Mouse (Mus musculus): ENCODE measurements around the gene Kcnip4. TPM values are rescaled to one million over a fixed set of nuclear protein-coding genes. Genes with fewer than 3 reads are reported as not detected.

Kcnip4 gene
- total RNA-seq, 2 experiments from 2014 or later: 2.9 to 3.3 TPM

DNA sequence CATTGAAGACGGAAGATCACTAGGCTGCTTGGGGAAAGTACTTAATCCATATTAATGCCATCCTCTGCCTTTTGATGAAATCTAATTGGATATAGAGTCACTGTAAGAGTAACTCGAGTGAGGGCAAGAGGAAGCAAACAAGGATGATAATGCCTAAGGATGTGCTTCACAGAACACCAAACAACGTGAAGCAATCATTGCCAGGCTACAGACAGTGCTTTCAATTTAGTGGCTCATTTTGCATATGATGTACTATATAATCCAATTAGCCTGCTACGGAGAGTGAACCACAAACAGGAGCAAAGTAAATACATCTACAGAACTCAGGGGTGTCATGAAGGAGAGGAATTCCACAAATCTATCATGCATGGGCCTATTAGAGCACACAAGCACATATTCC, 280.3 kb downstream of the Kcnip4 start:
- DNase-seq: no peak

DNA sequence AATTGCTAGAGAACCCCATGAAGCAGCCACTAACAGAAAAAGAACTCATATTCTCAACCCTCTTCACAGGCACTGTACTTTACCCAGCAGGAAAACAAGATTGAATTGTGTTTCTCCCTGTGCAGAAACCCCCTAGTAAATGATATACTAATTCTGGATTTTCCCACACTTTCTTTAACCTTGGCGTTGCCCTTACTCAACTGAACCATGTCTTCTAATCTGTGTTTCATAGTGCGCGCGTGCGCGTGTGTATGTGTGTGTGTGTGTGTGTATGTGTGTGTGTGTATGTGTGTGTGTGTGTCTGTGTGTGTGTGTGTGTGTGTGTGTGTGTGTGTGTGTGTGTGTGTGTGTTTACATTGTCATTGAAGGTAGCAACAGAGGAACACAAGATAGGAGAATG, 283.0 kb downstream of the Kcnip4 start:
- DNase-seq: no peak

DNA sequence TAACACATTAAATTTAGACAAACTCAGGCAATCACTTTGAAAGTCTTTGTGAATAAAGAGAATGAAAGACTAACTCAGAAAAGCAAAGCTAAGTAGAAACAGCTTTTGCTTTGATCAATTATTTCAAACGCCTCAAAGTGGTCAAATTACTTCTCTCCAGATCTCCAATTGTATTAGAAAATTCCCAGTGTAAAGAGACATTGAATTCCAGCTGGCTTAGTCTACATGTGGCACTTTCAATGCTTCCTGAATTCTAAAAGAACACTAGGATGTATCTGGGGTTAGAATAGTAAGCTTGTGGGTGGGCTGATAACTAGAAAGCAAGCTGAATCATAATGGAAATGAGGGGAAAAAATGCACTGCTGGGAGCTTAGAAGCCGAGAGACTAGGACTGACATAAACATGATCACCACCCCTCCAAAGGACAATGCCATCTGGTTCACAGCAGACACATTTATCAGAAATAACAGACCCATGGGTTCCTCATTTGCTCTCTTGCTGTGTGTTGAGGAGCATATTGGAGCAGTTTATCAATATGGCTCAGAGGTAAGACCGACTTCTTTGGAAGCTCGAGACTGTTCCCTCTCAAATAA, 323.4 kb downstream of the Kcnip4 start:
- DNase-seq: no peak

DNA sequence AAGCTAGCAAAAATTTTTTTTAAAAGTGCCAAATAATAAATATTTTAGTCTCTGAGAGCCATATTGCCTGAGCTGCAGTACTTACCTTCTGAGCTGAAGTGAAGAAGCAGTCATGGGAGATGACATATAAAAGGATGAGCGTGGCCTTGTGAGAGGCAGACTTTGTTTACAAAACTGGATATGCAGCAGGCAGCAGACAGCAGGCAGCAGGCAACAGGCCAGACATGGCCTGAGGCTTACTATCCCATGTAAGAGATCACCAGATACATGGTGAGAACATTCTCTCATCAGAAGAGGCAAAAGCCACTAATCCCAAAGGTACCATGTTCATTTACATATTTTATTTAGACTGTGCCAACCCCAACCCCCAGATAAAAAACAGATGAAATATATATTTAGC, 336.5 kb downstream of the Kcnip4 start:
- no peak for DNase-seq

DNA sequence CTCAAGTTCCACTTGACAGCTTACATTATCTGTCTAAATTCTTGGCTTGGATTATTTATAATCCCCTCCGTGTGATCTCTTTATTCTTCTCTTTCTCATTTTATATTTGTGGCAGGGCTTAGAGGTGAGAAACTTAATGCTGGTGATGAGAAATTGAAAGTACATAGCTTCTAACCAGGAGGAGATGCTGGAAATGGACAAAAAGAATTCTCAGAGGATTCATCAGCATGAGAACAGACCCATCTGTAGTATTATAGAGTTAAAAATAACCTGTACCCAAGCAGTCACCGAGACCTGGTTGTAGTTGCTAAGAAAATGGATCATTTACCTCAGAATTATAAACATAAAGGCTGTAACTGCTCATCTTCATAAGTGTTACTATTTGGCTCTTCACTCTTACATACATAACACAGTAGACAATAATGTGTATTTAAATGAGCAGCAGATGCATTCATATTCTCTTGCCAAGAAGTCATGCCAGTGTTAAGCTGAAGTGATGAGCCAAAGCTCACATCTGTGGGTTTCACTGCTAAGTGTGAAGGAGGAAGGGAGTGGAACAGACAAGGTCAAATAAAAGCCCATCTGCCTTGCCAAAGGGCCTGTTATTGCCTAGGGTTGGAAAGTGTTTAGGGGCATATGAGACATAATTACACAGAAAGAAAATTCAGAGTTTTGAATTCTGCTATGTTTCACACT, 374.4 kb downstream of the Kcnip4 start:
- no peak for DNase-seq

DNA sequence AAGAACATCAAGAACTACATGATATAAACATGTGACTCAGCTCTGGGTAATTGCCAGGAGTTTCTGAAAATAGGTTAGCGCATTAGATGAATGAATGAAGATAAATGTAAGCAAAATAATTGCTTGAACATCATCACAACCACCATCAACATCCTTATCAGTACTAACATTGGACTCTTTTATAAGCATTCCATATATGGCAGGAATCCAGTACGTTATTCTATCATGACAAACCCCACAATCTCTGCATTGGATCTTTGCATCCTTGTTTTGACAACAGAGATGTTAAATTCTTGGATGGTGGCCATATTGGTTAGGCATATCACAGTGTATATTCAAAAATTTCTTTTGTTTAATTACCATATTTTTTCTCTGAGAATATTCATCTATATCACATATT, 375.0 kb downstream of the Kcnip4 start:
- no peak for DNase-seq

DNA sequence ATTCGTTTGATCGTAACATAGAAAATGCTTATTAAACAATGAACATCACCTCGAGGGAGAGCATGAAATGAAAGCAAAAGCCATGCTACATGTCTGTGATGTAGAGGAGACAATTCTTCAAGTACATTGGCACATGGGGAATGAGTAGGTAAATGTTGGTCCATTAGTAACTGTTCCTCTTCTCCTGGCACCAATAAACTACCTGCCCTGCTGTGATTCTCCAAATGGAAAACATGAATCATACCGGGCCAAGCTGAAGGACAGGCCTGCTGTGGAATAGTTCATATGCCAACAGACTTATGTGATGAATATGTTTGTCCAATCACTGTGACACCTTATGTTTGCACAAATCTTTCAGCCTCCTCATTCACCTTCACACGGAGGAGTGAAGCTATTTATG, 429.3 kb downstream of the Kcnip4 start:
- no peak for DNase-seq

DNA sequence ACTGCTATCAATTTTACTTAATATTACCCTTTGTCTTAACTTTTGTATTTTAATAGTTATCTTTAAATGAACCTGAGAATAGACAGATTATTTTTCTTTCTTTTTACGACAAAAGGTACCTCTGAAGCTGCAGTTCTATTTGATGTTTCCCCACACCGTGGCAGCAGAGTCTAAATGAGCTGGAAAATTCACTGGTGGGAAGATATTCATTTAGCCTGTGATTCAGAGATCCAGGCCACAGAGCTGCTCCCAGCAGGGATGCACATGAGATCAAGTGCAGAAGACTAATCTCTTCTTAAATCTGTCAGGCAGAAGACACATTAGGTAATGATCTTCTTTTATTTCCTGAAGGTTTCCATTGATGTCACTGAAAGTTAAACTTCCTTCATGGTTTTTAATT, 429.8 kb downstream of the Kcnip4 start:
- no peak for DNase-seq

DNA sequence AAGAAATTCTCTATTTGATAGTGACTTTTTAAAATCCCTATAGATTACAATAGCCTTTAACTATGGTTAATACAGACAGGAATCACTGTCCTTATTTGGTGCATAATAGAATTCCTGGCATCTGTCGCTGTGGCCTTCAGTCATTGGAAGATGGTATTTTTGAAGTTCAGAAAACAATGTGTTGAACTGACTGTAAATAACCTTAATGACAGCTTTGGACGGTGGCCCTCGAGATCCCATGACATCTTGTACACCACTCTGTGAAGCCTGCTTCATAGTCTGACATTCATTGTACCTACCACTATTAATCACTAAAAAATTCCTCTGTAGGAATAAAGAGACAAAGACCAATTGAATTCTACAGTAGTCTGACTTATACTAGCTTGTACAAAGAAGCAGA, 430.4 kb downstream of the Kcnip4 start:
- DNase-seq: no peak

DNA sequence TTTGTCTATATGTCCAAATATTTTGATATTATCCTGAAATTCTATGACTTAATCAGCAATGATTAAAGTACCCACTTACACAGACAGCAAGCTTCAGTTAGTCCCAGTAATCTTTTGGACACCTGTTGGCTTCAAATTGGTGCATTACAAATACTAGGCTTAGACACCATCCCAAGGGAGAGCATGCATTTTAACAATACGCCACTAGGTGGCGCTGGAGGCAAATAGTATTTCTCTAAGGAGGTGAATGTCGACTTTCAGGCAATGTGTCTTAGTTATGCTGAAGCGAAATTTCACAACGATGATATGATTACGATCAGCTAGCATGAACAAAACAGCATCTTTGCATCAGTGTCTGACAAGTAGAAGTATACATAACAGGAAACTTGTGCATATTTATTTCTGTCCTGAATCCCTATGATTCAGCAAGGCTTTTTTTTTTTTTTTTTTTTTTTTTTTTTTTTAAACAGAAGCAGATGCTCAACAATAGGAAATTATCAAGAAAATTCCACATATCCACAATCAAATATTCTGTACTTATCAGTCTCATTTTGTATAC, 434.5 kb downstream of the Kcnip4 start:
- peak; percentile 88 for DNase-seq

DNA sequence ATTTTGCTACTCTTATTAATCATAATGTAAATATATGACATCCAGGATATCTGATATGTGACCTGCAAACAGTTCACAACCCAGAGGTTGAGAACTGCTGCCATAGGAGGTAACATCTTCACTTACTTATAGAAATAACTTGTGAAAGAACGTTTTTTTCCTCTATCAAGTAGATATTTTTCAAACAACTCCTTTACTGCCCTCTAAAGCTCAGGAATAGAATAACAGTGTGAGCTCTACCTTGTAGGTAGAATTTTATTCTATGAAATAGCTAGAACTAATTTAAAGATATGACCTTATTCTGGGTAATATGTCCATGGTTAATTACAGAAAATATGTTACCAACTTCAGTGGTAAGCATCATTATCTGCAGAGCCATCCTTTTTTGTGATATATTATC, 459.1 kb downstream of the Kcnip4 start:
- DNase-seq: no peak

DNA sequence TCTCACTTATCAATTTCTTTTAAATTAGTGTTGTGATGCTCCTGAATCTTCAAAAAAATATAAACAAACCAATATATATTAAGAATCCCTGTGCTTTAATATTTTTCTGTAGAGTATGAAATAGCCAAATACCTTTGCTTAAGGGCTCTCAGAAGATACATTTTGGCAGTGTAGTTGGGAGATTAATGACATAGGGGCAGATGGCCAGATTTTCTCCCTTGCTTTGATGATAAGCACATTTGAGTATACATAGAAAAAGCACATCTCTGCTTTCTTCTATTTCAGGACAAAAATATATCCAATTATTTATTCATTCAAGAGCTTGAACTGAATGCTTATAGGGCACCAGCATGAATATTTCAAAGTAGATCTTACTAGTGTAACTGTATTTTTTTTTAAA, 465.8 kb downstream of the Kcnip4 start:
- no peak for DNase-seq

DNA sequence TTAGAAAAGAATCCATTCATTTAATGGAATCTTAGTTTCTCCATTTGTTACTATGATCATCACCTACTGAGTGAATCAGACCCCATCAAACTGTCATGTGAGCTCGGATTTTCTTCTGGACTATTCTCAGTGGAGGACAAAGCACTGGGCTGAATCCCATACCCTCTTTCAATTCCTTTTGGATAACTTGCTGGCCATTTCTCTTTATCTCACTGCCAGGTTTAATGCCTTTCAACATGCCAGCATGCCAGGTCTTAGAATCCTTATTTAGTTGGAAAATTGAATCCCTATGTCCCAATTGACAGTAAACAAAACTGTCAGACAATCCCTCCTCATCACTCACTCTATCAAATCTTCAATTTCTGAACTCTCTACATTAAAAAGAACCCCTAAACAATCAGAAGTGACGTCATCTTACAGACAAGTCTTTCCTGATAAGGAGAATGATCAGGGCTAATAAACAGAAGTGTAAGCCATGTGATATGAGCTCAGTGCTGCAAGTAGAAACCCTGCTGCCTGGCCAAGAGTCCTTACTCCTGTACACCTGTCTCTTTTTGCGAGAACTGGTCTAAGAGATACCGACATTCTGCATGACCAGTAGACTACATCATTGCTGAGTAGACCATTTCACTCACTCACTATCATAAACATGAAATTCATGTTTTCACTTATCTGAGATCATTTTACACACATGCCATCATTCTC, 466.9 kb downstream of the Kcnip4 start:
- no peak for DNase-seq

DNA sequence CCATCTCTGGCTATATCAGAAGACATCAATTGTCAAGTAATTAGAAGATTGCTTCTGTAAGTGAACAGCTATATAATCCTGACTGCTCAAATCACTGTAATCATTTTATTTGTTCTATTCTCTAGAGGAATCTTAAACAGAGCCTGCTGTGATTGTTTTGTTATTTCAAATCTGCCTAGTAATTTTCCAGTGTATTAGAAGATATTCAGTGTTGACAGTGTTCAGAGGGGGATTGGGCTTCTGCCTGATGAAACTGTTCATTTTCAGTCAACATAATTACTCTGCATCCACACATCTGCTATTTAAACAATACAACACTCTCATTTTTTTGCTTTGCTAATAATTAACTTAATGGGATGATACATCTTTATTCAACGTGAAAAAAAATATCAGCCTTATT, 476.7 kb downstream of the Kcnip4 start:
- DNase-seq: no peak

DNA sequence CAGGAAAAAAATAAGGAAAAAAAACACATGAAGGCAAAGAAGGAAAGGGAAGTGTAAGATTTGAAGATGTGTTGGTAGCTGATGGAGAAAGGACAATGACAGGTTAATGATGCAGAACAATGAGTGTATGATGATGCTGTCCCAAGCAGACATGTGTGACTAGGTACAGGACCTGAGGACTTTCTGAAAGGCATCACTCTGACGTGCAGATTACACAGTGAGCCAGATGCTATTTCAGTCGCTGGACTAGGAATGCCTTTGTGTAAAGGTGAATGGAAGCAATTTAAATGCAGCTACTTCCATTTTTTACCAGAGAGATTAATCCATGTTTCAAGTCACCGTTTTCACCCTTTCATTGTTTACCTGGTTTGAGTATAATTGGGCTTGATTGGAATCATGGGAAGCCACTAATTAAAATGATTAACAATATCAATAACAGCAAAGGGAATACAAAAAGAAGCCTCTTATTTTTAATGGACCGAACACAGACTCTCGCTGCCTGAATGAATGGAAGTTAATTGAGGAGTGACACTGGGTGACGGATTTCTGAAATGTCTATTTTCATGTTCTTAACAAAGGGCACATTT, 483.4 kb downstream of the Kcnip4 start:
- DNase-seq: no peak

DNA sequence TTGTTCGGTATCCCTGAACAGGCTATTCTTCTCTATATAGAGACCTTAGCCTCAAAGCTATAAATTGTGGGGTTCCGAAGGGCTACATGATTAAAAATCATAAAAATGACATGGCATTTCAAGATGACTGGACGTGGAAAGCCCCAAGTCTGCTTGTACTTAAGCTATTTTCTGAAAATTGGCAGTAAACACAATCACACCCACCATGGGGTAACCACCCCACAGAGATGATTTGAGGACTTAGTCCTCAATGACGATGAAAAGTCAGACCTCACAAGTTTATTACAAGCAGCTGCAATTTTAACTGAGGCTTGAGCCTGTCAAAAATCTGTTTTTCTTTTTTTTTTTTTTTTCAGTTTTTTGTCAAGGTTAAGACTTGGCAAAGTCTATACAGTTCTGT, 527.3 kb downstream of the Kcnip4 start:
- DNase-seq: no peak

DNA sequence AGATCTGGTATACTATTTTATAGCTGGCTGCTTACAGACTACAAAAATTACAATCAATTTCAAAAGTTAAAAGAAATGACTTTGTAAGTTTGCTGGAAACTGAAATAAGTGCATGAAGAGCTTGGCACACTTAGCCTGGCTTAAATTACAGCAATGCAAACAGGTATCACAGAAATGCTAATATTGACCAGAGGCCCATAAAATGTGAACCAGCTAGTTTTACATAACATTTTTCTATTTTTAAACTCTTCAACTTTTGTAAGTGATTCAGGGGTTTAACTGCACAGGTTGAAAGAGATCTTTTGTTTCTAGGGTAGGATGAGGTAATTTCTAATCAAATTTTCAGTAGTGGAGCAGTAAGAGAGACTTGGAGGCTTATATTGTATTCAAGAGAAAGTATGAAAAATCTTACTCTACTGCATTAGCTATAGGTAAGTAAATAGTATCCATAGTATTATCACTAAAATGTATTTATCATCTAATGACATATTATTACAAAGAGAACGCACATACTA, 535.5 kb downstream of the Kcnip4 start:
- no peak for DNase-seq

DNA sequence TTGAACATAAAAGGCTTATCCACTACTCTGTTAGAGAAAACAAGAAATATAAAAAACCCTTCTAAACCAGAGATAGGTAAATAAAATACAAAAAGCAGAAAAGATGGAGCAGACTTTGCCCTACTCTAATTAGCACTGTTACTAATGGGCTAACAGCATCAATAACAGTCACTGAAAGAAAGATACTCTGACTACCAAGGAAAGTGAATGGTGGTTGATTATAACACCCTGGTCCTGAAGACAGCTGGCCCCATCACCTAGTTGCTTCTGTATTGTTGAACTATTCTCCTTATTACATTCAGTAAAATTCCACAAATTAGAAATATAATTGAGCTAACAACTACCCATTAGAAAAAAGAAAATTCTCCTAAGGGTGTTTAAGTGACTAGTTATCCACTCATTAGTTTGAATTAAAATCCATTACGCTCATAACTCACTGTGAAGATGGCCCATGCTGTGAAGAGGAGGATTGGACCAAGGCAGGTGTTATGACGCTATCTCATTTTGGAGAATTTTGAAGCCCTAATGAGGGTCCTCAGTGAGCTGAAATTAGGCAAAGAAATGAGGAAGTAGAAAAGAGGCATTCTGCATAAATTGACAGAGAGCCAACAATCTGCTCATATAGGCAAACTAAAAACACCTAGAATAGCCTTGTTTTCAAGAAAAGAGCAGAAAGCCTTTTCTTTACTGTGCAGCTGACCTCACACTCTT, 582.2 kb downstream of the Kcnip4 start:
- DNase-seq: no peak

DNA sequence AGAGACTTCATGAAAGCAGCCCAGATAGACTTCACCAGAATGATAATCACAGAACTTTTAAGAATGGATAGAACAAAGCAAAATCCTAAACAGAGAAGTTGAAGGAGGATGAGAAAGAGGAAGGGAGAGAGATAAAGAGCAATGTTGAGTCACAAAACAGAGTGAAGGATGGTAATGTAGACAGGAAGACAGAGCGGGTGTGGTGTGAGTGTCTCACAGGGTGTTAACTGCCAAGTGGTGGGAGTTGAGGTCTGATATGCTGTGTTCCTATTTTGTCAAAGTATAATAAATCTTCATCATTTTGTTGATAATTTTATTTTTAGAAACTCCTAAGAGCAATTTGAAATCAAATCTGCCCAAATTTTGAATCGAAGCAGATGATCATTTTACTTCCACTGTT, 592.8 kb downstream of the Kcnip4 start:
- DNase-seq: no peak

DNA sequence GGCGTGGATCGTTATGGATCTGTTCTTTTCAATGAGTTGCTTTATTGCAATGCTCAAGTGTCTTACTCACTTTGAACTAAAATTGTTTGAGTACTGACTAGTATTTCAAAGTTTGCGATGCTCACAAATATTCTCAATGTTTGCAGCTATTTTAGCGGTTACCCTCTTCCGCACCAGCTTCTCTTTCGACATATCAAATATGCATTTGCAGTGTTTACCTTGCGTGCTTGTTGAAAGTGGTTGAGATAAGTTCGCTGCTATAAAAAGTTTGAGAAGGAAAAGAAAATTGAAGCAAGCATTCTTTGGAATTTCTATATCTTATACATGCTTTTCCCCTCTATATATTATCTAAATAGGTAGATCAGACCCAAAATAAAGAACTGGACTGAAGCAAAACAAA, 634.5 kb downstream of the Kcnip4 start:
- DNase-seq: no peak

DNA sequence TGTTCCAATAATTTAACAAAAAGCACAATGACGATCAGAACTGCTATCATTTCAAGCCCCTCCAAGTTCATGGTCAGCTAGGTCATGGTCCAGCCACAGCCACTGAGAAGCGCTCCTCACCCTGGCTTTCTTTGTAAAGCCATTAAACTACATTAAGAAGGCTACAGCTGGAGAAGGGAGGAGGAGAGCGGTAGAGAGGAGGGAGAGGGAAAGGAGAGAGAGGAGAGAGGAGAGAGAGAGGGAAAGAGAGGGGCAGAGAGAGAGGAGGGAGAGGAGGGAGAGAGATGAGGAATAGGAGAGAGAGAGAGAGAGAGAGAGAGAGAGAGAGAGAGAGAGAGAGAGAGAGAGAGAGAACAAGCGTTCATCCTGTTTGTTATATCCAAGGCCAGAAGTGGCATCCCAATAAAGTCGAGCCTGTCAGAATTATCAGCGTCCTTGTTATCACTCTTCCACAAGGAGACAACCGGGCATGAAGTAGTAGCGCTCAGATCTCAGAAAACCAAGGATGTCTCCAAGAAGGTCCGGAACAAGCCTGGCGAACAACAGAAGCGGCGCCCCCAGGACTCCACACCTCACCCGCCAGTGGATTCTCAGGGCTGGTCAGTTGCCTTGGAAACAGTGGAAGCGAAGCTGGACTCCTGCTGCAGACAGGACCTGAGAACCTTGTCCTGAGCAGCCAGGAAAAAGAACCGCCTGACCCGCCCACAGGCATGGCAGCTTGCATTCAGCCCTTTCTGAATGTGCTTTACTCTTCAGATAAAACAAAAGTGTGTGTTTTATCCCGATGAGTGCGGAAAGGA, 635.1 kb downstream of the Kcnip4 start:
- DNase-seq: peak; percentile 35
